Mouse (Mus musculus) T-helper 1 cell (primary cell): ENCODE data around the gene Zyg11b.

Experiments used
- in situ Hi-C: fragments of 300-600 bp; cut with MboI, MseI; formaldehyde crosslinking; loops from one replicate; pipeline ENCODE4 v1.15.1; 2025; ENCODE audit warnings: high pct_unique_total_duplicates

Gene Zyg11b

DNA sequence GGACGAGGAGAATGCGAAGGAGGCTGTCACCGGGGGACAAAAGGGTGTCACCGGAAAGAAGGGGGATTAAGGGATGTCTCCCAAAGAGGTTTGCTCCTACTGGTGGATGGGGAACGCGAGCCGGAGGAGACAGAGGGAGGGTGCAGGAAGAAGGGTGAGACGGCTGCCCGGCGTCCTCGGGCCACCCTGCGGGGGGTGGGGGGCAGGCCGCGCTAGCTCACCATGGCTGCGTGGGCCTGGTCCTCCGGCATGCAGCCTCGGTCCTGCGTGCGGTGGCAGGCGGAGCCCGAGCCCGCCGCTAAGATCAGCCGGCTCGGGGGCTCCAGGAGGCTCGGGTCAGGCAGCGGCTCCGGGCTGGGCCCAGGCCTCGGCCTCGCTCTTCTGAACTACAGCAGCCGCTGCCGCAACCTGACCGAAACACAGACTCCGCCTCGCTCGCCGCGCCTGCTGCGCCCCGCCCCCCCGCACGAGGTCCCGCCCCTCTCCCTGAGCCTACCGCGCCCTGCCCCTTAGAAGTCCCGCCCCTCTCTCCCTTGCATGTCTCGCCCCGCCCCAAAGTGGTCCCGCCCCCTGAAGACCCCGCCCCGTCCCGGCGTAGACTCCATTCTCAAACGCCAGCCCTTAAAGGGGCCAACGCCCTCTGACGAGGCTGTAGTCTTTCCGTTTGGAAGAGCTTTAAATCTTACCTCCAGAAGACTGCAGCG, at the start of gene Zyg11b:
TSS of gene Zyg11b (minus strand) at position 427 of the 704 bp plus-strand sequence.
- in situ Hi-C loops, result no loop called here

DNA sequence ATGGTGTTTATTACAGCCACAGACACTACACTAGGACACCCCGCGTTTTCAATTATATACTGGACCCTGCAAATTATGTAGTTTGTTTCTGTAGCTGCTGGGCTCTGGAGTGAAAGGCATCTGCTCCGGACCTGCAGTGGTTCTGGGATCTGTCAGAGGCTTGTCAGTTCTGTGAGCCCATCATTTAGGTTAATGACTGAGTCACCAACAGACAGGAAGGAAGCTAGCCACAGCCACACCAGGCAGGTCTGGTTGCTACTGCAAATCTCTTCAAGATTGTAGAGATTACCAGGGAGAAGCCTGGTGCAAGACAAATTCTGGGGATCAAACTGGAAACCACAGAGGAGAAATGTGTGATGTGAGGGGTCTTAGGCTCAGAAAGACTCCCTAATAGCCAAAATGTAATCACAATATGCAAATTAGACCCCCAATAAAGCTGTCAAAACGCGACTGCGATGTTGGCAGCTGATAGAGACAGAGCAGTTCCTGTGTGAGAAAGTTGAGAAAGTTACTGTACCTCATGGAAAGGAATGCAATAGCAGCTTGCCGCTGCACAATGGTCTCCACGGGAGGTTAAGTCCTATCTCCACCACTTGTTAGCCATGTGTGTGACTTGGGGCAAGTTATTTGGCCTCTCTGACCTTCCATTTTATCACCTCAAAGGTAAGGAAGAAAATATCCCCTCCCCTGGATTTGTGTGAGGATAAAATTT, 49.1 kb upstream of the Zyg11b start:
- in situ Hi-C loops, result loop anchor here (10.0 kb wide), 1 partner anchor 715 kb away; no protein-coding TSS in a partner anchor

- in situ Hi-C loops, result loop anchor here (10.0 kb wide), 1 partner anchor 714 kb away; no protein-coding TSS in a partner anchor
Observed at GRCm38 (mm10) chr4:108349064-108349463, 48.2 kb upstream of the Zyg11b start.

GRCm38 (mm10) chr4:108348256-108348875, 47.5 kb upstream of the Zyg11b start:
- in situ Hi-C loops, result loop anchor here (10.0 kb wide), 1 partner anchor 714 kb away; no protein-coding TSS in a partner anchor

DNA sequence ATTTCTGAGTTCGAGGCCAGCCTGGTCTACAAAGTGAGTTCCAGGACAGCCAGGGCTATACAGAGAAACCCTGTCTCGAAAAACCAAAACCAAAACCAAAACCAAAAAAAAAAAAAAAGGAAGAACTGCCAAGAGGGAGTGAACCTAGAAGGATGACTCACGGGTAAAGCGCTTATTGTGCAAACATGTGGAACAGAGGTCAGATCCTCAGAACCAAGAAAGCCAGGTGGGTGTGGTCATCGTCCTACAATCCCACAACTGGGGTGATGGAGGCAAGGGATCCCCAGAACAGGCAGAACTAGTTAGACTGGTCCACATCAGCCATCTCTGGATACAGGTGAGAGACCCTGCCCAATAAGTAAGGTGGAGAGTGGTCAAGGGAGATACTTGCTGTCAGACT, 46.2 kb upstream of the Zyg11b start:
- in situ Hi-C loops, result loop anchor here (10.0 kb wide), 1 partner anchor 712 kb away; no protein-coding TSS in a partner anchor

DNA sequence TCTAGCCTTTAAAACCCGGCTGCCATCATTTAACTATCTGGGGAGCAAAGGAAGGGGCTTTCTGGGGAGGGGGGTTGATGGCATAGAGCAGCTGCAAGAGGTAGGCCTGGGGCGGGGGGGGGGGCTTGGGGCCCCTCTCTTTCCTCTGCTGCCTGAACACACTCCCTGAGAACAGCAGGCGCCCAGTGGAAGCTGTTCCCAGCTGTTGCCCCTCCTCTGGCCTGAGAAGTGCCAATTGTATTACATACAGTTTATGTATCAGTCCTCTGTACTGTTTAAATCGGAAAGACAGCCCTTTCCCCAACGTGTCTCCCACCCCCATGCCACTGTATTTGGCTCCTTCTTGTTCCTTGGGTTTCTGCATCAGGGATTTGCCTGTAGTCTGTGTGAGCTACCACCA, 44.9 kb upstream of the Zyg11b start:
- in situ Hi-C loops, result loop anchor here (10.0 kb wide), 1 partner anchor 711 kb away; no protein-coding TSS in a partner anchor

DNA sequence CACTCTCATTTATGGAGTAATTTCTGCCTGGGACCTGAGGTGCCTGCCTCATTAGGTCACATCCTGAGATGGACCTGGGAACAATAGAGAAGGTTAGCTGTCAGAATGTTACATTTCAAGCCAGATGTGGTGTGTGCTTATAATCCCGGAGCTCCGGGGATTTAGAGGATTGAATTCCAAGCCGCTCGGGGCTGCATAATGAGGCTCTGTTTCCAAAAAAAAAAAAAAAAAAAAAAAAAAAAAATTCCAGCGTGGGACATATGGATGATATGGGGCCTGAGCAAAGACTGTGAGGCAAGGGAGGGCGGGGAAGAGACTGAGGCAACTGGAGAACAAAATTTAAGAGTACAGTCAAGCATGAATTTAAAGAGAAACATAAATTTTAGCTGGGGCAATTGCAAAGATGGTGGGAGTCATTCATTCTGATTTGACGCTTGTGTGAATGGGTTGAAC, 43.8 kb upstream of the Zyg11b start:
- in situ Hi-C loops, result loop anchor here (10.0 kb wide), 1 partner anchor 710 kb away; no protein-coding TSS in a partner anchor

GRCm38 (mm10) chr4:108339277-108339690, 38.4 kb upstream of the Zyg11b start:
- in situ Hi-C loops, result no loop called here

GRCm38 (mm10) chr4:108338811-108339210, 37.9 kb upstream of the Zyg11b start:
- in situ Hi-C loops, result no loop called here

- in situ Hi-C loops, result no loop called here
Observed at GRCm38 (mm10) chr4:108338321-108338733, 37.4 kb upstream of the Zyg11b start.

DNA sequence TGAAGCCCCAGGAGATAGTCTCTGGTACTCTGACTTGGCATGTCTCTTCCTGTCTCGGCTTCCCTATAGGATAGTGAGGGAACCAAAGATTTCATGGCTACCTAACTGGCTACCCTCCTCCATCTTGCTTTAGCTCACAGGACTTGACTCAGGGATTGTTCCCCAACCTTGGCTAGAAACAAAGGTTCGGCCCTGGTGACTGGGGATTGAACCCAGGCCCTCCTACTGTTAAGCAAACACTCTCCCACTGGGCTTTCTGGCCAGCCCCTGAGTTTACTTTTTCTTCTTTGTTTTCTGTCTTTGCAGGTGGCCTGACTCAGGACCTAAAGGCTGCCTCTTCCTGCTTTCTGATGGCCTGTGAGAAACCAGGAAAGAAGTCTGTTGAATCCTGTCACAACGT, 36.9 kb upstream of the Zyg11b start:
- in situ Hi-C loops, result no loop called here

- in situ Hi-C loops, result no loop called here
Observed at GRCm38 (mm10) chr4:108336765-108337164, 35.9 kb upstream of the Zyg11b start.

- in situ Hi-C loops, result no loop called here
Observed at GRCm38 (mm10) chr4:108335413-108335812, 34.5 kb upstream of the Zyg11b start.

DNA sequence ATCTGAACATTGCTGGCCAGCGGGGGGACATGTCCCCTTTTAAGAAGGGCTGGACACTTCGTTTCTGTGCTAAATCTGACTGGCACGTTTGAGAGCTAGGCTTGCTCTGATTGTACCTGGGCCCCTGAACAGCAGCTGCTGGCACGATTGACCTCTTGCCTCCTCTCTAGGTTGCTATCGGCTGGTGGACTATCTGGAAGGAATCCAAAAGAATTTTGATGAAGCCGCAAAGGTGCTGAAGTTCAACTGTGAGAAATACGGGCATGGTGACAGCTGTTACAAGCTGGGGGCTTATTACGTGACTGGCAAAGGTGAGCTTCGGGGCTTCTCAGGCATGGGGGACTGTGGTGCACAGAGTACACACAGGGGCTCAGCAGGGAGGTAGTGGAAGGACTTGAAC, 31.1 kb upstream of the Zyg11b start:
- in situ Hi-C loops, result no loop called here

GRCm38 (mm10) chr4:108329840-108330239, 28.9 kb upstream of the Zyg11b start:
- in situ Hi-C loops, result no loop called here

DNA sequence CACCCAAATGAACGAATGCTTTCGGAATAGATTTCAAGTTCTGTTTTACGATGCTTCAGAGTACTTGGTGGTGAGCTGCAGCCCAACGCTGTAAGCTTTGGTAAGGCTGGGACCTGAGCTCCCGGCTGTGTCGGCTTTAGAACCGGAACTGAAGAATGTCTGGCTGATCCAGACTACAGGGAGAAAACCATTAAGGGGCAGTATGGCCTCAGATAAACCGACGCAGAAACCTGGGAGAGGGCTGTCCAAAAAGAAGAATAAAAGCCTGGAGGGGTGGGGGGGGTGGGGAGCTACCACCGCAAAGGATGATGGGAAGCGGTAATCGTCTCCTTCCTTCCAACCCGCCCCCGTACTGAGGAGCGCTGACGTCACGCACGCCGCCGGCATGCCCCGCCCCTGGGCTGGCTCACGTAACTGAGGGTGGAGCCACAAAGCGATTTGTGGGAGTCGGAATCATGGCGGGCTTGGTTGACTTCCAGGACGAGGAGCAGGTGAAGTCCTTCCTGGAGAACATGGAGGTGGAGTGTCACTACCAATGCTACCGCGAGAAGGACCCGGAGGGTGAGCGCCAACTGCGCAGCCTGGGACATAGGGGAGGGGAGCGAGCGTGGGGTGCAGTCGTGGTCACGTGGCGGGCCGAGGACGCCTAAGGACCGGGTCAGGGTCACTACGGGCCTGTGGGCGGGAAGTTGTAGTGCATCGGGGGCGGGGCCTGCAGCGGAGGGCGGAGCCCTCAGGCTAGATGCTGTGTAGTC, 27.0 kb upstream of the Zyg11b start, which contains the start of gene Coa7:
TSS of gene Coa7 (plus strand) at position 411 of the 755 bp plus-strand sequence.
- in situ Hi-C loops, result no loop called here

GRCm38 (mm10) chr4:108327071-108327579, 26.2 kb upstream of the Zyg11b start:
- in situ Hi-C loops, result no loop called here

- in situ Hi-C loops, result loop anchor here (5.0 kb wide), 1 partner anchor 76 kb away; no protein-coding TSS in a partner anchor
Observed at GRCm38 (mm10) chr4:108323588-108323987, 22.7 kb upstream of the Zyg11b start.

DNA sequence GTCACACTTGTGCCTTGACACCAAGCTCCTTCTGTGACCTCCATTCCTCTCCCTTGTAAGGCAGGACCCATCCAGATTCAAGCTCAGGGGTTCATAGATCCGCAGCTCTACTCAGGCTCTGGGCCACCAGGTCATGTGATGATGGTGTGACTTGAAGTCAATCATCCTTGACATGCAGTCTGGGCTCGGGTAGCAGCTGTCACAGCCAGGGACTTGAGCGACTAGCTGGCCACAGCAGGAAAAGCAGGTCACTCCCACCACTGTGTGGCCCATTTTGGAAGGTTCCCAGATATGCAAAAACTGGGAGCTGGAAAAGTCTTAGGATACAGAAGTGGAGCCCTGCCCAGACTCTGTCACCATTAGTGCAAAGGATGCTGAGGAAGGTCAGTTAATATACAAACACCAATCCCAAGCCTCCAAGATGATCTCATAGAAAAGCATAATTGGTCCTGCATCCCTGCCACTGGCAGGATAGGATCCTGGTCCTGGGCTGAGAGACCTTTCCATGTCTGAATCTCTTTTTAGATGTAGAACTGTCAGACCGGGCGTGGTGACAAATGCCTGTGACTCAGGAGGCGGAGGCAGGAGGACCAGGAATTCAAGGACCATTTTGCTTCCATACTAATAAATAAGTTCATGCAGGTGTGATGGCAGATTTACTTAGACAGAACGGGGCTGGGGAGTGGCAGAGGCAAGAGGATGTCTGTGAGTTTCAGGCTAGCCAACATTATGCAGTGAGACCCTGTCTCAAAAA, 19.9 kb upstream of the Zyg11b start:
- in situ Hi-C loops, result loop anchor here (5.0 kb wide), 1 partner anchor 74 kb away; no protein-coding TSS in a partner anchor

- in situ Hi-C loops, result loop anchor here (5.0 kb wide), 1 partner anchor 72 kb away; no protein-coding TSS in a partner anchor
Observed at GRCm38 (mm10) chr4:108319747-108320146, 18.9 kb upstream of the Zyg11b start.
